Mouse (Mus musculus): ENCODE results near the gene Opa1. TPM values are rescaled to one million over a fixed set of nuclear protein-coding genes. Genes with fewer than 3 reads are reported as not detected.

The Opa1 gene
- total RNA-seq (2021), result 100 to 1,000 TPM; 153 to 170 TPM

- DNase-seq, result peak; percentile 98 to 100
- intact Hi-C loops (cut with DNase I), result loop anchor here (5.0 kb wide), 1 partner anchor 742 kb away; no protein-coding TSS in a partner anchor
These were observed at the start of gene Opa1 for GRCm38 (mm10) chr16:29579167-29579786. Gene Opa1, plus strand, starts transcription at chr16:29579334.

- intact Hi-C loops (cut with DNase I), result no loop called here
- no peak for DNase-seq
These were observed 45.5 kb upstream of the Opa1 start for GRCm38 (mm10) chr16:29533641-29534040.

DNA sequence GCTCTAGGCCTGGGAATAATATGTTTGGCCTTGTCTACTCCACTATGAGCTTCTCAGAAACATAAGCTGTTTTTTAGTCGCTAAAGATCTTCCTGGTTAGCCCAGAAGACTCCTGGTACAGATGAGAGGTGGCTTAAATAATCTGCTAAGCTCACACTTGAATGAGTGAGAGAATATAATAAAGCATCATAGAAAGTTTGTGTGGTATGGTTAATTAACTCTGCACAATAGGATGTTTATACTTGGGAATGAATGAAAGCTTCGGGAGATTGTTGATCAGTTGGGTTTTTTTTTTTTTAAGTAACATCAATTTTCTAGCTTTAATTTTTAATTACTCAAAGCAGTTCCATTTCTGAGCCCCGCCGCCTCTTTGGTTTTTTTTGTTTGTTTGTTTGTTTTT is 43.3 kb upstream of the Opa1 start:
- intact Hi-C loops (cut with DNase I), result no loop called here
- DNase-seq, result no peak

GRCm38 (mm10) chr16:29536411-29537204 is 42.5 kb upstream of the Opa1 start:
- intact Hi-C loops (cut with DNase I), result no loop called here
- no peak for DNase-seq

- intact Hi-C loops (cut with DNase I), result no loop called here
- DNase-seq, result no peak
These were observed 39.2 kb upstream of the Opa1 start for GRCm38 (mm10) chr16:29539906-29540305.

DNA sequence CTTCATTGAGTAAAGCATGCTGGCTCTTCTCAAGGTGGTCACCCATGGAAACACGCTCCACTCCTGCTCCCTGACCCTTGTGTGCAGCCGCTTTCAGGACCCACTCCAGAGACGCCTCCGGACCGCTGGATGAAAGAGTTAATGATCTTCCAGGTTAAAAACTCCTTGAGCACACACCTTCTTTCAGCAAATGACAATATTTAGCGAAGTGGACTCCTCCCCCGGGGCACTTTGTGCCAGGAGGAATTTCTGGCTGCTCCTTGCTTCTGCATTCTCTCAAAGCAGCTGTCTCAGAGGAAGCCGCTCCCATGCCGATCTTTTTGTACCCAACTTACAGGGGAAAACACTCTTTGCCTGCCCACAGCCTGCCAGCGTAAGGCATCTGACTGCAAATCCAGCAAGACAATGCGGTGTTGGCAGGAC is 37.9 kb upstream of the Opa1 start:
- intact Hi-C loops (cut with DNase I), result no loop called here
- DNase-seq, result no peak

DNA sequence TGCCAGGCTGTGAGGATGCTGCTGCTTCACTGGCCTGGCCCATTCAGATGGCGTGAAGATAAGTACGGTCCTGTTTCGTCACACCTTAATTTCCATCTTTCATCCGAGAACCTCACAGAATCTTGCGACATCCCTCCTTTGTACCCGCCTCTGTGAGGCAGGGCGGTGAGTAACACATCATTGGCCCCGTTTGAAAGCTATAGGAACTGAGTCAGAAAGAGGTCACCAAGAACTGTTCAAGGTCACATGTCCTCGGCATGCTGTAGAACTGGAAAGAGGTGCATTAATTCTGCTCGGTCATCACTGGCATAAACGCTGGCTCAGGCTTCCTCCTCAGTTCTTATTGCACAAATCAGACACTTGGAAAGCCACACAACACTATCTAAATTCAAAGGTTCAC is 34.3 kb upstream of the Opa1 start, which contains the start of gene Atp13a4:
Gene Atp13a4, minus strand, starts transcription at position 36 of the 400 bp plus-strand sequence.
- no peak for DNase-seq
- intact Hi-C loops (cut with DNase I), result no loop called here

GRCm38 (mm10) chr16:29559667-29560066 is 19.5 kb upstream of the Opa1 start:
- no peak for DNase-seq
- intact Hi-C loops (cut with DNase I), result loop anchor here (2.0 to 10.0 kb wide), 3 partner anchors 125 to 967 kb away; no protein-coding TSS in a partner anchor

GRCm38 (mm10) chr16:29560454-29560853 is 18.7 kb upstream of the Opa1 start:
- peak in 1 of 2 experiments; percentile 3 for DNase-seq
- intact Hi-C loops (cut with DNase I), result loop anchor here (2.0 to 10.0 kb wide), 2 partner anchors 126 to 968 kb away; no protein-coding TSS in a partner anchor

DNA sequence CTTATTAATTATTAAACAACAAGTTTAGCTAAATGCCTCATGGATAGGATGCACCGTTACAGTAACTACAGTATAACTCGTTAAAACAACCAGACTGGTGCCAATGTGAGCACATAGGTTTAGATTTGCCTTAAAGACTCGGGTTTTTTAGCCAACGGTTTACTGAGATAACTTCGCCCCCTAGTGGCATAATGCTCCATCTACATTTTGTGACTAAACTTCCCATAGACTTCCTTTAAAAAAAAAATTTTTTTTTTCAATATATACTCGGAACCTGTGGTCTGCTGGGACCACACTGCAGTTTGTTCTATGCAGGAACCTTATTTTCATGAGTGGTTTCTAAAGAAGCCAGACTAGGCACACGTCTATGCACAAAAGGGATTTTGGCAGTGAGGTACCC is 18.3 kb upstream of the Opa1 start:
- intact Hi-C loops (cut with DNase I), result loop anchor here (1.0 to 10.0 kb wide), 3 partner anchors 126 to 968 kb away; no protein-coding TSS in a partner anchor
- DNase-seq, result peak; percentile 12 to 30

GRCm38 (mm10) chr16:29574013-29574412 is 5.1 kb upstream of the Opa1 start:
- no peak for DNase-seq
- intact Hi-C loops (cut with DNase I), result no loop called here

GRCm38 (mm10) chr16:29575620-29576019 is 3.5 kb upstream of the Opa1 start:
- DNase-seq, result no peak
- intact Hi-C loops (cut with DNase I), result loop anchor here (5.0 kb wide), 1 partner anchor 738 kb away; no protein-coding TSS in a partner anchor

GRCm38 (mm10) chr16:29579787-29580176 is 648 bp downstream of the Opa1 start:
- intact Hi-C loops (cut with DNase I), result loop anchor here (5.0 kb wide), 1 partner anchor 742 kb away; no protein-coding TSS in a partner anchor
- peak in 1 of 2 experiments; percentile 5 for DNase-seq

DNA sequence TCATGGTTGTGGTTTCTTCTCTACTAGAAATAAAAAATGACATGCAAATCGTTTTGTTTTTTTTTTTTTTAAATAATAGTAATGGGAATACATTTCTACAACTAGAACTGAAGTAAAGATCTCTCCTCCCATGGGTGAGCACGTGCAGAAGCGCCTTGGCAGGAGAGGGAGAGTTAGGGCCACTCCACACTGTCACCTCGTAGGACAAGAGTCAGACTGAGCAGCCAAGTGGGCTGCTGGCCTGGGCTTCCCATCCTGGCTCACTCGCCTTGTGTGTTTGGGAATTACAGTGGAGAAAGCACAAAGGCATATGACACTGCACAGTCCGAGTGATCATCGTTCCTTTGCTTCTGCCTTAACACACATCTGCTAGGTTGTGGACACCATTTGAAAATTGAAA is 13.0 kb downstream of the Opa1 start:
- intact Hi-C loops (cut with DNase I), result no loop called here
- DNase-seq, result no peak

DNA sequence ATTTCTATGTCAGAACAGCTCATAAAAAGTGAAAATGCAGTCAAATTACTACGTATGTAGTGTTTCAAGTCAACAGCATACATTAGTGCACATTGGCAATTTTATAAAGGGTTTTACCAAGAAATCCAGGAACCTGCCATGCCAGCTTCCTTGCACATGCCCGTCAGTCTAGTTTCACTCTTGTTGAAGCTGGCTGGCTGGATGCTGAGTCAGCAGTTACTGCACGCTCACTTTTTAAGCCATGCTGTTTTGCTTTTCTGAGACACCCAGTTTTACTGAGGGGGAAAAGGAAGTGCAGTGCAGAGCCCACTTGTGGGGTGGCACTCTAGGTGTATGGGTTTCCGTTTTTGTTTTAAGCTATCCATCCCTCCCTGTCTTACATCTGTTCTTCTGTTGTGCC is 18.0 kb downstream of the Opa1 start:
- DNase-seq, result no peak
- intact Hi-C loops (cut with DNase I), result no loop called here

DNA sequence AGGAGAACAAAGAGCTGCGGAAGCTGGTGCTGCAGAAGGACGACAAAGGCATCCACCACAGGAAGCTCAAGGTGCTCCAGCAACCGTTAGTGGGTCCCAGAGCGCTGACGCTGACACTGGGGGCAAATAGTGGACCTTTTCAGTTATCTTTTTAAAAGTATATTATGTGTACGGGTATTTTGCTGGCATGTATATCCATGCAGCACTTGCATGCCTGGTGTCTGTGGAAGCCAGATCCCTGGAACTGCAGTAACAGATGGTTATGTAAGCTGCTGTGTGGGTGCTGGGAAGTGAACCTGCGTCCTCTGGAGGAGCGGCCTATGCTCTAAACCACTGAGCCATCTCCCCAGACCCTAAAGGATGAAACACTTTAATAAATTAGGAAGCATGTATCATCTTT is 26.4 kb downstream of the Opa1 start:
- DNase-seq, result no peak
- intact Hi-C loops (cut with DNase I), result no loop called here

DNA sequence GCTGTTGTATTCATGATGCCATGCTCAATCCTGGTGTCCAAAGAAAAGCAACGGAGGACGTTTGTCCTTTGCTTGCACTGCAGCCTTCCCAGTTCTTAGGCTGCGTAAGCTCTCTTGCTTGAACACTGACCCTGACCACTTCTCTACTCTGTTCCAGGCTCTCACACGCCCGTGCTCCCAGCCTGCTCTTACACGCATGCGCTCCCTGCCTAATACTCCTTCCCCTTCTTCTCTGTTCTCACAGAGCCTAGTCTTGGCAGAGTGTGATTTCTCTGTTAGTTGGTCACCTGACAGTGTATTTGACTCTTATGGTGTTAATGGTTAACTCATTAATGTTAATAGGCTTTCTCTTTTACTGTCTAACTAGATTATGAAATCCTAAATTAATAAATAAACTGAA is 28.0 kb downstream of the Opa1 start:
- no peak for DNase-seq
- intact Hi-C loops (cut with DNase I), result no loop called here

GRCm38 (mm10) chr16:29614762-29615161 is 35.6 kb downstream of the Opa1 start:
- DNase-seq, result no peak
- intact Hi-C loops (cut with DNase I), result no loop called here

DNA sequence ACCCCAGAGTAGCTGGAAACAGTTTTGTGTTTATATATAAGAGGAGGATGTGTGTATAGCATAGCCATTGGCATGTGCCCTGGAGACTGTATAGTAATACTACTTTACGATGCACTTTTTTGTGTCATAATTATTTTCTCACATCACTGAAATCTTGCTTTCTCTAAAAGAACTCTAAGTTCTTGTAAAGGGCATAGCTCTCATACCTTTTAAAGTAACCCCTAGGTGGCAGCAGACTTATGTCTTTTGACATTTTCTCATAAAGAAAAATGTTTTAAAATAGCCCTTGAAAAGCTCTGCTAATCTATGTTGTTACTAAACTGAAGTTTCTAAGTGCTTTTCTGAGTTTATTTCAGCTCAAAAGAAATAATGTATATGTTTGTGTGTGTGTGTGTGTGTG is 49.9 kb downstream of the Opa1 start:
- no peak for DNase-seq
- intact Hi-C loops (cut with DNase I), result loop anchor here (5.0 kb wide), 2 partner anchors 98 to 438 kb away; no protein-coding TSS in a partner anchor

DNA sequence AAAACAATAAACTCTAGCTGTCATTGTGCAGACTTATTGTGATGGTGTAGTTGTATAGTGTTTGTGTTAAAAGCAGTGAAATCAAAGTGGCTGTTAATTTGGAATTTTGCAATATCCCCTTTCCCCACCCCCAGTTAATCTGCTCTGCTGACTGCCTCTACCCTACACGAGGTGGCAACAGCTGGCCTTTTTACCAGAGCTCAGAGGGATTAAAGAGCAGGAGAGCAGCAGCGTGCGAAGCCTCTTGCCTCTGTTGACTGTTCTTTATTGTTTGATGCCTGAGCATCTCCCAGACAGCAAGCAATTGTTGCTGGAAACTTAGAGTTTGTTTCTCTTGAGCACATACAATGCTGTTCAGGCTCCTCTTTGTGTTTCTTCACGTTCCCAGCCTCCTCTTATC is 56.6 kb downstream of the Opa1 start:
- intact Hi-C loops (cut with DNase I), result no loop called here
- no peak for DNase-seq

- intact Hi-C loops (cut with DNase I), result no loop called here
- no peak for DNase-seq
These were observed 63.2 kb downstream of the Opa1 start for GRCm38 (mm10) chr16:29642376-29642775.

GRCm38 (mm10) chr16:29644871-29645270 is 65.7 kb downstream of the Opa1 start:
- intact Hi-C loops (cut with DNase I), result no loop called here
- DNase-seq, result no peak

All from heart, postnatal 36 days (tissue).